ENCODE assay signal across 8 mouse cellular contexts in genomic region chr5:32459251-32459881, GRCm38 (mm10). TPM values are rescaled to one million over a fixed set of nuclear protein-coding genes. Genes with fewer than 3 reads are reported as not detected.
A peak's percentile ranks its signal among the peaks of the same experiment; 100 is the strongest.
DNase-seq lines count a peak whose midpoint lies in the region; ATAC-seq lines count a peak whose summit lies in the region.

No protein-coding gene starts in this region.

- peak; percentile 82 for ATAC-seq in hindbrain, embryonic 12.5 days (ENCODE audit: low FRiP score)

- peak overlapping the region; percentile 99 for H3K9ac ChIP-seq in hindbrain, embryonic 12.5 days

- no peaks in the 10 kb centered on the region for H3K9me3 ChIP-seq in hindbrain, embryonic 12.5 days (replicated peaks)

- H3K4me2 ChIP-seq in hindbrain, embryonic 12.5 days (replicated peaks), result peak overlapping the region; percentile 66

- H3K79me2 ChIP-seq in macrophage (ENCODE audit: inconsistent target), result peaks cover 50% of the 10 kb centered on the region

- no peaks in the 10 kb centered on the region for H3K27me3 ChIP-seq in hindbrain, embryonic 12.5 days

- DNase-seq in cerebellum, adult 11-12 months, result peak; percentile 82
- DNase-seq in cerebellum, adult 11 months, result no peak
- DNase-seq in ovary, postnatal 14 days (ENCODE audit: low spot score), result peak; percentile 54
- DNase-seq in ovary, adult 18-20 months (ENCODE audit: low spot score), result no peak
- peak; percentile 58 for DNase-seq in embryo, embryonic 11 days
- peak; percentile 74 to 88 for DNase-seq in spleen, postnatal 4 days (ENCODE audit: low spot score in 2 of 2)

- peak overlapping the region; percentile 100 for H3K27ac ChIP-seq in hindbrain, embryonic 12.5 days
- H3K27ac ChIP-seq in macrophage, result peak overlapping the region; percentile 74

- WGBS in hindbrain, embryonic 12.5 days, result under 1% methylated on average over 44 of the region's 63 CpGs
- WGBS in macrophage (ENCODE audit: missing documents), result under 1% methylated on average over 44 of the region's 63 CpGs

- peak overlapping the region; percentile 91 for H3K4me3 ChIP-seq in hindbrain, embryonic 12.5 days
- H3K4me3 ChIP-seq in macrophage (ENCODE audit: inconsistent target), result peak overlapping the region; percentile 94

- no peaks in the 10 kb centered on the region for H3K36me3 ChIP-seq in hindbrain, embryonic 12.5 days
- H3K36me3 ChIP-seq in macrophage (ENCODE audit: inconsistent target), result no peaks in the 10 kb centered on the region

- peaks cover 10% of the 10 kb centered on the region for H3K4me1 ChIP-seq in hindbrain, embryonic 12.5 days

RNA-seq across cellular contexts. Expression of gene Ppp1cb, which starts 0.7 kb away (rescaled TPM):
- polyA plus RNA-seq in hindbrain, embryonic 12.5 days (2016; fragmentation: Nextera tagmentation; extraction: Ambion mirVana), result 196 and 215 TPM in 2 replicates
- 10 to 100 TPM; 31.5 to 81.5 (median 51.5) TPM for total RNA-seq in macrophage (2018; cell fraction: chromatin; rRNA removed)
- 100 to 1,000 TPM in 3 of 26 experiments, 10 to 100 TPM in 23; 66.3 to 119 (median 88.1) TPM for total RNA-seq in macrophage (2018; cell fraction: cytosol; rRNA removed)
- 100 to 1,000 TPM in 3 of 26 experiments, 10 to 100 TPM in 23; 50.5 to 112 (median 65.7) TPM for total RNA-seq in macrophage (2018; cell fraction: nucleus; rRNA removed)
- polyA plus RNA-seq in macrophage (2018), result 53.6 to 125 TPM (median 70.2 TPM) in 3 replicates

Comparison
In these comparisons a context has a peak if more than half of its experiments do, and no peak if none do; other contexts are left out.
1. DNase-seq: peak in cerebellum, adult 11-12 months (single experiment), ovary, postnatal 14 days (single experiment), embryo, embryonic 11 days (single experiment) and spleen, postnatal 4 days (2 of 2); none in cerebellum, adult 11 months (single experiment) and ovary, adult 18-20 months (single experiment).